Mouse (Mus musculus): ENCODE results near the gene Prkar1a.

- TF ChIP-seq CTCF (IDR thresholded peaks at IDR 0.05; ENCODE audit: extremely low read depth, insufficient read depth, low read length) (no peak), POLR2A (IDR thresholded peaks at IDR 0.05; ENCODE audit: extremely low read depth, insufficient read depth, low read length) (no peak)
These were observed 24.5 kb downstream of the Prkar1a start for GRCm38 (mm10) chr11:109673741-109674140.
